Mouse (Mus musculus): ENCODE results near the gene Zfp825.
"Not testable (repeated sequence)": the region's sequence is repeated elsewhere in the genome, so short reads cannot be mapped to it uniquely, and the experiment has no call there.

The Zfp825 gene

DNA sequence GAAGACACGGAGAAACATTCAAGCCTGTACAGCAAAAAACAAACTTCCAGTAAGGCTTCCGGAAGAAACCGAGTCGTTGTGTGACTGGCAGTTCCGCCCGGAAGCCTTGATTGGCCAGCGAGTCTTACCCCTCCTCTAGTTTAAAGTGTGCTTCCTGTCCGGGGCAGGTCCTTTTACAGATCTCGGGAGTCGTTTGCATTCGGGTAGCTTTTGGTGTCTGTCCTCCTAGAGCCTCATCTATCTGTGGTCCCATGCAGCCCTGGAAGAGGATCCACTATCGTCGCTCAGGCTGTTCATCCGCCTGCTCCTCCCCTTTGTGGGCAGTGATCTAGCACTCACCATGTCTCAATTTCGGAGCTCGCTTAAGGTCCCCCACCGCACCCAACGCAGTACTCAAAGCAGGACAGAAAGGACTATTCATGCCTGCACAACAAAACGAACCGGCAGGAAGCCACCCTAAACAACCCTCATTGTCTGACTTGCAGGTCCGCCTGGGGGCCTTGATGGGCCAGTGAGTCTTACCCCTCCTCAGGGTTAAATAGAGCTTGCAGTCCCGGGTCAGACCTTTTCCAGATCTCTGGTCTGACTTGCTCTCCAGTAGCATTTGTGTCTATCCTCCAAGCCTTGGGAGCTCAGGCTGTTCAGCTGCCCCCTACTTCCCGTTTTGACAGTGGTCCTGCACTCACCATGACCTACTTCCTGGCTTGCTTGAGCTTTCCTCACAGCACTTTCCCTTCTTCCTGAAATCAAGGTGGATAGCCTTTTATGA lies at the start of gene Zfp825:
Gene Zfp825, minus strand, starts transcription at position 82 of the 769 bp plus-strand sequence.
- peak; percentile 51 for DNase-seq (ENCODE audit: low spot score)

GRCm38 (mm10) chr13:74535418-74535817 lies 41.6 kb upstream of the Zfp825 start:
- not testable (repeated sequence) for DNase-seq (ENCODE audit: low spot score)

- DNase-seq (ENCODE audit: low spot score), result peak; percentile 17
Measured at GRCm38 (mm10) chr13:74534864-74535263, 41.1 kb upstream of the Zfp825 start.

DNA sequence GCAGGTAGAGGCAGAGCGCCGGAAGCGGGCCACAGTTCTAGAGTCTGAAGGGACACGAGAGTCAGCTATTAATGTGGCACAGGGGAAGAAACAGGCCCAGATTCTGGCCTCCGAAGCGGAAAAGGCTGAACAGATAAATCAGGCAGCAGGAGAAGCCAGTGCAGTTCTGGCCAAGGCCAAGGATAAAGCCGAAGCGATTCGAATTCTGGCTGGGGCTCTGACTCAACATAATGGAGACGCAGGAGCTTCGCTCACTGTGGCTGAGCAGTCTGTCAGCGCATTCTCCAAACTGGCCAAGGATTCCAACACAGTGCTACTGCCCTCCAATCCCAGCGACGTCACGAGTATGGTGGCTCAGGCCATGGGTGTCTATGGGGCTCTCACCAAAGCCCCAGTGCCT lies 40.3 kb upstream of the Zfp825 start:
- no peak for DNase-seq (ENCODE audit: low spot score)

DNA sequence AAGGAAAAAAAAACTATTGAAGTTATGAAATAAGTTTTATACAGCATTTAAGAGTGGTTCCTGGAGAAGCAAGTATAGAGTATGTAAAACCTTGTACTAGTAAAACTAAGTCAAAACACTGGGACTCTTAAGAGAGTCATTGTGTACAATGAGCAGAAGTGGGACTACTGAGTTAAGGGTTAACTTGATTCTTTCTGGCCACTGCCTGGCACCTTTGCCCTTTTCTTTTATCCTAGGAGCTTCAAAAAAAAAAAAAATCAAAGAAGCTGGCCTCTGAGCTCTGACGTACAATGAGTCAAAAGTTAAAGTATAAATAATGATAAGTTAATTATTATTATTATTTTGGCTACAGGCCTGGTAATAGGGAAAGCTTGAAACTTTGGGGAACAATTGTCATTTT lies 37.5 kb upstream of the Zfp825 start:
- DNase-seq (ENCODE audit: low spot score), result not testable (repeated sequence)

DNA sequence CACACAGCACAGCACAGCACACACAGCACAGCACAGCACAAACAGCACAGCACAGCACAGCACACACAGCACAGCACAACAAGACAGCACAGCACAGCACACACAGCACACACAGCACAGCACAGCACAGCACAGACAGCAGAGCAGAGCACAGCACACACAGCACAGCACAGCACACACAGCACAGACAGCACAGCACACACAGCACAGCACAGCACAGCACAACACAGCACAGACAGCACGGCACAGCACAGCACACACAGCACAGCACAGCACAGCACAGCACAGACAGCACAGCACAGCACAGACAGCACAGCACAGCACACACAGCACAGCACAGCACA lies 35.6 kb upstream of the Zfp825 start:
- DNase-seq (ENCODE audit: low spot score), result not testable (repeated sequence)

- DNase-seq (ENCODE audit: low spot score), result not testable (repeated sequence)
Measured at GRCm38 (mm10) chr13:74528519-74529371, 35.0 kb upstream of the Zfp825 start.

DNA sequence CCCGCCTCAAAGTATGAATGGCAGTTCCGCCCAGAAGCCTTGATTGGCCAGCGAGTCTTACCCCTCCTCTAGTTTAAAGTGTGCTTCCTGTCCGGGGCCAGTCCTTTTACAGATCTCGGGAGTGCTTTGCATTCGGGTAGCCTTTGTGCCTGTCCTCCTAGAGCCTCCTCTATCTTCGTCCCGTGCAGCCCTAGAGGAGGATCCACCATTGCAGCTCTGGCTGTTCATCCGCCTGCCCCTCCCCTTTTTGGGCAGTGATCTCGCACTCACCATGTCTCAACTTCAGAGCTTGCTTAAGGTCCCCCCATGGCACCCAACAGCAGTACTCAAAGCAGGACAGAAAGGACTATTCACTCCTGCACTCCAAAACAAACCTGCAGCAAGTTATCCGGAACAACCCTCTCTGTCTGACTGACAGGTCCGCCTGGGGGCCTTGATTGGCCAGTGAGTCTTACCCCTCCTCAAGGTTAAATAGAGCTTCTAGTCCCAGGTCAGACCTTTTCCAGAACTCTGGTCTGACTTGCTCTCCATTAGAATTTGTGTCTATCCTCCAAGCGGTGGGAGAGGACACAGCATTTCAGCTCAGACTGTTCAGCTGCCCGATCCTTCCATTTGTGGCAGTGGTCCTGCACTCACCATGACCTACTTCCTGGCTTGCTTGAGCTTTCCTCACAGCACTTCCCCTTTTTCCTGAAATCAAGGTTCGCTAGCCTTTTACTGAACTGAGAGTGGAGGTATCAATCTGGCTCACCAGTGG lies 28.9 kb upstream of the Zfp825 start:
- DNase-seq (ENCODE audit: low spot score), result peak; percentile 49

DNA sequence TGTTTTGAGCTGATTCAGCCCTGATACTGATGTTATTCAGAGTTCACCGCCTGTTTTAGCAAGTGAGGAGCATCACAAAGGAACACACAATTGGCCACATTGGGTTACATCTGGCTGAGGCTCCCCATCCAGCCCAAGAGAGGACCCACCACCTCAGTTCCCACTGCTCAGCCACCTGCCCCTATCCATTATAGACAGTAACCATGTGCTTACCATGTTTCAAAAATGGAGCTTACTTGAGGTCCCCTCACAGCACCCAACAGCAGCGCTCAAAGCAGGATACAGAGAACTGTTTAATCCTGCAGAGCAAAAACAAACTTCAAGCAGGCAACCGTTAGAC lies 28.3 kb upstream of the Zfp825 start:
- DNase-seq (ENCODE audit: low spot score), result not testable (repeated sequence)

DNA sequence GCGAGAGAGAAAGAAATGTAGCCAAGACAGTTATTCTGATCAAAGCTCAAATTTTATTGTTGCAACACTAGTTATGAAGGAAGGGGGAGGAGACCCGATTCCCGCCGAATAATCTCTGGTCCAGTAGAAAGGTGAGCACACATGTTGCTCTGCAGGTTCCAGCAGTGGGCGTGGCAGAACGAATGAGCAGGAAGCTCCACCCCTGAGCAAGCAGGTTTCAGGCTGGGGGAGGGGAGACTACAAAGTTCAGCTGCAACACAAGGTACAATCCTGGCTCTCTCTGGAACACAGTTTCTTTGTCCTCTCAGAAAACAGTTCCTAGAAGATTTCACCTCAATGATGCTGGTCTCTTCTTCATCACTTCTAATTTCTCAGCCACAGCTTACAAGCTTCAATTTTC lies 14.2 kb upstream of the Zfp825 start:
- not testable (repeated sequence) for DNase-seq (ENCODE audit: low spot score)

DNA sequence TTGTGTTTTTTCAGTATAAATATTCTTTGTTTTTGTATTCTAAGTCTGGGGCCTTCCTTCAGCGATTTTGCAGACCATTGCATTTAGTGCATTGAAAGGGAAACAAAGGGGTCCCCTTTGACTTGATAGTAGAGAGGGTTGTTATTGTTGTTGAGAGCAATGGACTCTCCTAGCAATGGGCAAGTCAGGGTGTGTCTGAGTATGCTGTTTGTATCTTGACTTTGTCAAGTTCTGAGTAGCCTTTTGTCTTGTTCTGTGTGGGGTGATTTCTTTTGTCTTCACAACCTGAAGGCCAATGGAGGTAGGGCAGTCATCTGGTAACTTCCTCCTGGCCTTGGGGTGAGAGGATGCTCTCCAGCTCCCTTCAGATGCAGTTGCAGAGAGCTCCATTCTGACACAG lies 9.1 kb upstream of the Zfp825 start:
- DNase-seq (ENCODE audit: low spot score), result not testable (repeated sequence)

DNA sequence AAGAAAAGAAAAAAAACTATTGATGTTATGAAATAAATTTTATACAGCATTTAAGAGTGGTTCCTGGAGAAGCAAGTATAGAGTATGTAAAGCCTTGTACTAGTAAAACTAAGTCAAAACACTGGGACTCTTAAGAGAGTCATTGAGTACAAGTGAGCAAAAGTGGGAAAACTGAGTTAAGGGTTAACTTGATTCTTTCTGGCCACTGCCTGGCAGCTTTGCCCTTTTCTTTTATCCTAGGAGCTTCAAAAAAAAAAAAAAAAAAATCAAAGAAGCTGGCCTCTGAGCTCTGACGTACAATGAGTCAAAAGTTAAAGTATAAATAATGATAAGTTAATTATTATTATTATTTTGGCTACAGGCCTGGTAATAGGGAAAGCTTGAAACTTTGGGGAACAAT lies 5.9 kb upstream of the Zfp825 start:
- not testable (repeated sequence) for DNase-seq (ENCODE audit: low spot score)

- DNase-seq (ENCODE audit: low spot score), result not testable (repeated sequence)
Measured at GRCm38 (mm10) chr13:74484326-74484725, 9.5 kb downstream of the Zfp825 start.

DNA sequence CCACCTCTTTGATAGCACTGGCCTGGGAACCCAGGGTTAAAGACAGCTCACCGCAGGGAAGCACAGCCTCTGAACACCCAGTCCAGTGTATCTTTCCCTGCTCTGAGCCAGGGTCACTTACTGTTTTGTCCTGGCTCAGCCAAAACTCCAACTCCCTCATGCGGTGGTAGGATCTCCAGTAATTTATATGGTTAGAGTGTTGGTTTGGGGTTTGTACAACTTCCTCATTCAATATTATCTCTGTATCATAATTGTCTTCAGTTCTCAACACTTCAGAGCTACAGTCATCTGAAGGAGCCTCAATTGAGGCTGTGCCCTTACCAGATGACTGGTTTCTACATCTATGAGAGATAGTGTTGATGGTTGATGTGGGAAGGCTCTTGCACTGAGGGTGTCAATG lies 22.3 kb downstream of the Zfp825 start:
- DNase-seq (ENCODE audit: low spot score), result not testable (repeated sequence)

DNA sequence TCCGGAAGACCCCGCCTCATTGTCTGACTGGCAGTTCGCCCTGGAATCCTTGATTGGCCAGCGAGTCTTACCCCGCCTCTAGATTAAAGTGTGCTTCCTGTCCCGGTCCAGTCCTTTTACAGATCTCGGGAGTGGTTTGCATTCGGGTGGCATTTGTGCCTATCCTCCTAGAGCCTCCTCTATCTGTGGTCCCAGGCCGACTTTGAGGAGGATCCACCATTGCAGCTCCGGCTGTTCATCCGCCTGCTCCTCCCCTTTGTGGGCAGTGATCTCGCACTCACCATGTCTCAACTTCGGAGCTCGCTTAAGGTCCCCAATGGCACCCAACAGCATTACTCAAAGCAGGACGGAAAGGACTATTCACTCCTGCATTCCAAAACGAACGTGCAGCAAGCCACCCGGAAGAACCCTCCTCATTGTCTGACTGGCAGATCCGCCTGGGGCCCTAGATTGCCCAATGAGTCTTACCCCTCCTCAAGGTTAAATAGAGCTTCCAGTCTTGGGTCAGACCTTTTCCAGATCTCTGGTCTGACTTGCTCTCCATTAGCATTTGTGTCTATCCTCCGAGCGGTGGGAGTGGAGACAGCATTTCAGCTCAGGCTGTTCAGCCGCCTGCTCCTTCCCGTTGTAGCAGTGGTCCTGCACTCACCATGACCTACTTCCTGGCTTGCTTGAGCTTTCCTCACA lies 30.9 kb downstream of the Zfp825 start:
- DNase-seq (ENCODE audit: low spot score), result peak; percentile 63

DNA sequence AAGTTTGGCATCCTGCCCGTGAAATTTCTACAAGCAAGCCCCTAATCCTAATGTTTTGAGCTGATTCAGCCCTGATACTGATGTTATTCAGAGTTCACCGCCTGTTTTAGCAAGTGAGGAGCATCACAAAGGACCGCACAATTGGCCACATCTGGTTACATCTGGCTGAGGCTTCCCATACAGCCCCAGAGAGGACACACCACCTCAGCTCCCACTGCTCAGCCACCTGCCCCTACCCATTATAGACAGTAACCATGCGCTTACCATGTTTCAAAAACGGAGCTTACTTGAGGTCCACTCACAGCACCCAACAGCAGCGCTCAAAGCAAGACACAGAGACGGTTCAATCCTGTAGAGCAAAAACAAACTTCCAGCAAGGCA lies 31.5 kb downstream of the Zfp825 start:
- DNase-seq (ENCODE audit: low spot score), result not testable (repeated sequence)

DNA sequence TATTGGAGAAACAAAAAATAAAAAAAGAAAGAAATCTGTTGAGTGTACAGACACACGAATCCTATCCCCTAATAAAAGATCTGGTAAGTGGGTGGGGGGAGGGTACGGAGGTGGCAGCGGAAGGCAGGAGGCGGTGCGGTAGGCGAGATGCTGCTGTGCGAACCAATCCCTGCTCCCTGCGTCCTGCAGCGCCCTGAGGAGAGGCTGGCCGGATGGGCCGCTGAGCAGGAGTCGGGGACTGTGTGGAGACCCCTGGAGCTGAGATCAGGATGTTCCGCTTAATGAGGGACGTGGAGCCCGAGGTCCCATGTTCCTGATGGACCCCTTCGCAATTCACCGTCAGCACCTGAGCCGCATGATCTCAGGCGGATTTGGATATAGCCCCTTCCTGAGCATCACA lies 53.9 kb downstream of the Zfp825 start:
- DNase-seq (ENCODE audit: low spot score), result no peak

Data from left cerebral cortex, adult 11 months (tissue).